Mouse (Mus musculus): ENCODE data around the gene Fbf1. TPM values are rescaled to one million over a fixed set of nuclear protein-coding genes. Genes with fewer than 3 reads are reported as not detected.

The Fbf1 gene
- total RNA-seq, 1 experiment from 2014 or later, result 12.9 TPM

DNA sequence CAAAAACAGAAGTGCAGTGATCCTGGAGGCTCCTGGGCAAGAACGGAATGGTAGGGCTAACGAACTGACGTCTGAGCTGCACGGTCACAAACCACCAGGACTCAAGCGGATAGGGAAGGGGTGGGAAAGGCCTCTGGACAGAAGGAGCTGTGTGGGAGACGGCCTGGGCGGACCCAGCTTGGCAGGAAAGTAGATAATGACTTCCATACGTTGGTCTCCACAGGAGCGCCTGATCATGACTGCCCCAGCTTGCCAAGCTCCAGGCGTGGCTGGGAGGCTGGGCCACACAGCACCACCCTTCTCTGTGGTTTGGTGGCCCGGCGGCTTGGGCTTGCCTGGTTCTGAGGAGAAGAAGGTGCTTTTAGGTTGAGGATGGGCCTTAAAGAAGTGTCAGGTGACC lies 50.7 kb downstream of the Fbf1 start:
- ATAC-seq (replicated peaks; ENCODE audit: insufficient number of reproducible peaks, low FRiP score, low TSS enrichment, poor library complexity, severe bottlenecking), result no peak

DNA sequence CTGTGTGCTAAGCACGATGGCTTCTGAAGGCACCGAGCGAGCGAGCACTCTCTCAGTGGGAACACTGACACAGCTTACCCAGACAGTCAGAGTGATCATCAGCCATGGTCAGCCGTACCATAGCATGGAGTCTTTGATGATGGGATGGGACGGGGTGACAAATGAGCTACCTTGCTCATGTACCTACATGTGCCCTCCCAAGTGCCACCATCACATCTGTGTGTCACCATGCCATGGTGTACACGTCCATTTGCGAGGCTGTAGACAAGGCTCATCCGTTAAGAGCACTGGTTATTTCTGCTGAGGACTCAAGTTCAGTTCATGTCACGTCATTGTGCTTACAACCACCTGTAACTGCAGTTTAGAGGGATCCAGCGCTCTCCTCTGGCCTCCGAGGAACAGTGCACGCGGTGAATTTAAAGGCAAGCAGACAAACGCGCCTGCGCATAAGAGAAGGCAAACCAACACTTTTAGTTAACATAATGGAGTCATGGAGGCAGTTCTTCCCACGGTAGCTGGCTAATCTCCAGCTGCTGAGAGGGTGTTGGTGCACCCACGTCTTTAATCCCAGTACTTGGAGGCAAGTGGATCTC lies 56.3 kb downstream of the Fbf1 start:
- ATAC-seq (replicated peaks; ENCODE audit: insufficient number of reproducible peaks, low FRiP score, low TSS enrichment, poor library complexity, severe bottlenecking), result no peak

DNA sequence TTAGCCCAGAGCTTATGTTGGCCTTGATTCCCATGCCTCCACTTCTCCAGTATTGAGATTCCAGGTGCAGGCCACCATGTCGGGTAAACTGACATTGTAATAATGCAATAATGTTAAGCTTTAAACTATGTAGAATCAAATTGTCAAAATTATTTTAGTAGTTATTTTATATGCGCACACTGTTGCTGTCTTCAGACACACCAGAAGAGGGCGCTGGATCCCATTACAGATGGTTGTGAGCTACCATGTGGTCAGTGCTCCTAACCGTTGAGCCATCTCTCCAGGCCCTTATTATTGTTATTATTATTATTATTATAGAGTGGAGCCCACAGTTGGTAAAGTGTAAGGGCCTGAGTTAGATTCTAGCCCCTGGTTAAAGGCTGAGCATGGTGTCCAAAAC lies 56.9 kb downstream of the Fbf1 start:
- no peak for ATAC-seq (replicated peaks; ENCODE audit: insufficient number of reproducible peaks, low FRiP score, low TSS enrichment, poor library complexity, severe bottlenecking)

DNA sequence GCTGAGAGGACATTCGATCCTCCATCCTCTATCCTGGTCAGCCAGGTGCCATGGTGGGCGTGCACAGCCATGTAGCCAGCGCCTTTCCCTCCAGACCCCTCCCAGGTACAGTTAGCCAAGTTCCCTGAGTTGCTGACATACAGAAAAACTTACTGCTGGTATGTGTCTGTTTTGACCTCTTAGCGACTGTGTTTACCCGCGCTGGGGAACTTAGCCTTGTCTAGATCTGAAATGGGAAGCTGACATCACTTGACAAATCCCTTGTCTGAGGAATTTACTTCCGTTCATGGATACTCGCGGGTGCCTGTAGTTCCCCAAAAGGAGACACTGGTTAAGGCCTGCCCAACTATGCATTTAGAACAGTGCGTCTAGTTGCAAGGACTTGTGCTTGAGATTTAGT lies 57.4 kb downstream of the Fbf1 start:
- ATAC-seq (replicated peaks; ENCODE audit: insufficient number of reproducible peaks, low FRiP score, low TSS enrichment, poor library complexity, severe bottlenecking), result peak; percentile 51

DNA sequence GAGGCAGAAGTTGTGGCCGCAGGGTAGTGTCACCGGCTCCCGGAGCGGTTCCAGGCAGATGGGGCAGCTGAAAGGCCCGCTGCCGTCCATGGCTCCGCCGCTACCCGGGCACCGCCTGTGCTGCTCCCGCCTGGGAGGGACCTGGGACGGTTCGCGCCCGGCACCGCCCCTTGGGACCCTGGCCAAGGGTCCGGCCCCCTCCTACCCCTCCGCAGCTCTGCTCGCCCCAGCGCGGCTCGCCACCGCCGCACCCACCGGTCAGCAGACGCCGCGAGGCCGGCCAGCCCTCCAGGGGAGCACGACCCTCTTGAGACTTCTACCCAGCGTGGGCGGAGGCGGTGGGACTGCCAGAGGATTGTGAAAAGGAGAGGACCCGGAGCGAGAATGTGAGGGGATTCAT lies 57.8 kb downstream of the Fbf1 start:
- no peak for ATAC-seq (replicated peaks; ENCODE audit: insufficient number of reproducible peaks, low FRiP score, low TSS enrichment, poor library complexity, severe bottlenecking)

DNA sequence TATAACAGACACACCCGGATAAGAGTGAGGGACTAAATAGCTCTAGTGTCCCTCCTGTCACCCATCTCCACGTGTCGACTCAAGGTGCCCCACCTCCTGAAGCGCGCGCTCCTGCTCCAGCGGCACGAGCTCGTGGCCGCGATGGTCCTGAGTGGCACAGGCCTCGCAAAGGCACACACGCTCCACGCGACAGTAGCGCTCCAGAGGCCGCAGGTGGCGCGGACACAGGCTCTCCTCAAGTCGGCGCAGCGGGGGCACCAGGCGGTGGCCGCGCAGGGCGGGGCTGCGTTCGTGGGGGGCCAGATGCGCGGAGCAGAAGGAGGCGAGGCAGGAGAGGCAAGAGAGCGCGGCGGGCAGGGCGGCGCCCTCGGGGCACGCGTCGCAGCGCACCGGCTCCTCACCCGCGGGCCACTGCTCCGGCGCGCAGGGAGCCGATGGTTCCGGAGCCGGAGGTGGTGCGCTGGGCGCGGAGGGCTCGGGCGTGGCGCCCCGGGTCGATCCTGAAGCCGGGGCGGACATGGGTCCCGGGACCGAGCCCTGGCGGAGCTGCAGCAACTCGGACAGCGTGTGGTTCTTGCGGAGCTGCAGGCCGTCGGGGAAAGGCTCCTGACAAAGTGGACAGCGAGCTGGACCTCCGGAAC lies 58.4 kb downstream of the Fbf1 start:
- no peak for ATAC-seq (replicated peaks; ENCODE audit: insufficient number of reproducible peaks, low FRiP score, low TSS enrichment, poor library complexity, severe bottlenecking)

DNA sequence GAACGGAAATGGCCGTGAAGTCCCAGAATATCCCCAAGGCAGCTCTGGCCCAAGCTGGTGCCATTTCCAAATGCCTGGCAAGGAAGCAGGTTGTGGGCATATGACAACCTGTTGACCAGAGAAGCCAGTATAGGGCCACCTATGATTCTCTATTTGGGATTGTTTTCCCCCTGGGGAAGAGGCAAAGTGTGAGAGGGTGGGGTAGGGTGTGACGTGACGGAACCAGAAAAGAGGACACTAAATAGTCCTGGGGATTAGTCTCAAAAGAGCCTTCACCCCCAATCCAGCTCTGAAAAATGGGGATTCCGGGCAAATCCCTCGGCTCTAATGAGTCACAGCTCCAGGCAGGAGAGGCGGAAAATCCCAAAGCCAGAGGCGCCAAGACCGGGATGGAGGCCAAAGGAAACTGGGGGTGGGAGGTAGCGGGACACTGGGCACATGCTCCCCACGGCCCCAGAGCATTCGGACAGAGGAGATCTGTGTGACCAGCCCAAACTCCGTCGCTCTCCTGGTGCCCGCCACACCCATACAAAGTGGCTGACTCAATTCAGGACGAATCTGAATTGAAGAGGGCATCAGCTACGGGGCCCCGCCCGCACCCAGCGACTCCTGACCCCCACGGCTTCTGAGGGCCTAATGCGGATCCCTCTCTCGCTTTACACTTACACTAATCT lies 59.4 kb downstream of the Fbf1 start:
- no peak for ATAC-seq (replicated peaks; ENCODE audit: insufficient number of reproducible peaks, low FRiP score, low TSS enrichment, poor library complexity, severe bottlenecking)

DNA sequence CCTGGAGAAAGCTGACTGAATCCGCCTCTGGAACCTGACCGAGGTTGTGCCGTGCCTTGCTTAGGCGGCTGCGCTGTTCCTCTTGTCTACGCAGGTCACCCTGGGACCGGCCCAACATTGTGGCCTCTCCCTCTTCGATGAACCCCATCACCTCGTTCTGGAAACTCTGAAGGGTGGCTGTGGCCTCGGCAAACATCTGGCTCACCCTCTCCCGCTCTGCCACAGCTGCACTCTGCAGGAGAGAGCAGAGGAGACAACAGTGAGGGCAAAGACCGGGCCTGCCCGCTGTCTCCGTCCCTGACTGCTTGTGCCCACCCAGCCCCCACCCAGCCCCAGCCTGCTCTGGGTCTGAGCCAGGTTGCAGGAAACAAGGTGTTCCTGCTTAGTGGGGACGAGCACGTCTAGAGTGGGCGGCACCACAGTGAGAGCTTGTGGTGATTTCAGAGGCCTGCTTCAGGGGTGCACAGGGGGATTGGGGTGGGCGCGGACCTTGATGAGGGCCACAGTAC lies 60.1 kb downstream of the Fbf1 start:
- ATAC-seq (replicated peaks; ENCODE audit: insufficient number of reproducible peaks, low FRiP score, low TSS enrichment, poor library complexity, severe bottlenecking), result no peak

DNA sequence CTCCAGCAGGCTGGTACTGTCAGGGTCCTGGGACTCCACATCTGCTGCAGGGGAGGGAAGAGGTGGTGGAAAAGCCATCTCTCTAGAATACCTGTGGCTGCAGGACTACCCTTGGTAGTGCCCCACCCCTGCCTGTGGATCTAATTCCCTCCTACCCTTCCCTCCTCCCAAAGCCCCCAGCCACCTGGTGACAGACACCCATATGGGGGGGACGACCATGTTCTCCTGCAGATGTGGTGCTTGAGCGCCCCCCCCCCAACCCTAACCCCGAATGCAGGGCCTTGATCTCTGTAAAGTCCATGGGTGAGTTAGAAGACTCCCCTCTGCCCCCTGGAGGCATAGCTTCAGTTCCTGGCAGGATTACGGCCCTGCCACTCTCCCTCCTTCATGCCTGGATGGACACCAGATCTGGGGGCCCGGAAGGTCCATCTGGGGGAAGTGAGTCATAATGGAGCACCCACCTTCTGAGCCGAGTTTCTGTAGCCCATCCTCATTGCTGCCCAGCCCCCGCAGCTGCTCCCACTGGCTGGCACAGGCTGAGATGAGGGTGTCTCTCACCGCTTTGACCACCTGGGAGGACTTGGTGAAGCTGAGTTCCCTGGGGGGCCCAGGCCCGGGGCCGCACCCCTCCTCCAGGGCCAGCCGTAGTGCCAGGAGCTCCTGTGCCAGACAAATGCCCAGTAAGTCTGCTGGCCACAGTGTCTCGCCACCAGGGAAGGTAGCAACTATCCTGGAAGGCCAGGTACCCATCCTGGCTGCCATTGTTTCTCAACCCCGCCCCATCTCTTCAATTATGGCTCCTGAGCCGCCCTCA lies 60.8 kb downstream of the Fbf1 start:
- no peak for ATAC-seq (replicated peaks; ENCODE audit: insufficient number of reproducible peaks, low FRiP score, low TSS enrichment, poor library complexity, severe bottlenecking)

DNA sequence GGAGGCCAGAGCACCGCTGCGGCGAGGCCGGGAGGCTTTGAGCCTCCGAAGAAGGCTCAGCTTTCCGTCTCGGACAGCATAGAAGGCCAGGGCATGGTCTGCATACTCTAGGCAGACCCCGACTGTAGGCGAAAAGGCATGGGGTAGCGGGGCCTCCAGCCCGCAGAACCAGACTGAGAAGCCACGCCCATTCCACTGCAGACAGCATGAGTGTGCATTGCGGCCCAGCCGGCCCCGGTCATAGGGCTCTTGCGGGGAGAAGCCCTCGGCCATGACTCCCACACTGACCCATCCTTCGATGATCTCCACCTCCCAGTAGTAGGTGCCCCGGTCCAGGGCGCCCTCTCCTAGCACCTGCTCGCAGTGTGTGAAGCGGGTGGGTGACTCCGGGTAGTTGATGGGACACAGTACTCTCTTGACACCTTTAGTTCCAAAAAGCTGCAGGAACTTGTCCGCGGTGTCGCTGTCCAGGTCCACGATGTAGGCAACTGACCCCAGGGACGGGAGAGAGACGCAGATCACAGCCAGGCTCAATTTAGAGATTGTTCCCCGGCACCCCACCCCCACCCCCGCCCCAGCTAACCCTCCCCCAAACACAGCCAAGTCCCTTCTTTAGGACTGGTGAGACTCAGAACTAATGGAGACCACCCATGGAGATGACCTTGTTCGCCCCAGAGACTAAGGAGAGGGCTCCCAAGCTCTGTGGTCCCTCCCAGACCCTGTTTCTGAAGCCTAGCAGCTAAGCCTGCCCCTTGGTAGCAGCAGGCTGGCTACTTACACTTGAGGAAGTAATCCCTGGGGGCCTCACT lies 61.6 kb downstream of the Fbf1 start:
- ATAC-seq (replicated peaks; ENCODE audit: insufficient number of reproducible peaks, low FRiP score, low TSS enrichment, poor library complexity, severe bottlenecking), result no peak

DNA sequence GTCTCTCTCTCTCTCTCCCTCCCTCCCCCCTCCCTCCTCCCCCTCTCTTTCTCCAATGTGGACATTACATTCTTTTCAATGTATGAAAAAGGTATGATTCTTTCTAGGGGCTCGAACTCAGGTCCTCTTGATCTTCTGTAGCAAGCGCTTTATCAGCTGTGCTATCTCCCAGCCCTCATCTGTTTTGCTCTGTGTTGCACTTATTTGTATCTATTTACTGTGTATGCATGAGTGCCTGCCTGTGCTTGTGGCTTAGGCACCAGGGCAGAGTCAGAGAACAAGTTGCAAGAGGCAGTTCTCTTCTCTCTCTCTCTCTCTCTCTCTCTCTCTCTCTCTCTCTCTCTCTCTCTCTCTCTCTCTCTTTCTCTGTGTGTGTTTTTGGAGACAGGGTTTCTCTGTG lies 62.9 kb downstream of the Fbf1 start:
- ATAC-seq (replicated peaks; ENCODE audit: insufficient number of reproducible peaks, low FRiP score, low TSS enrichment, poor library complexity, severe bottlenecking), result no peak

DNA sequence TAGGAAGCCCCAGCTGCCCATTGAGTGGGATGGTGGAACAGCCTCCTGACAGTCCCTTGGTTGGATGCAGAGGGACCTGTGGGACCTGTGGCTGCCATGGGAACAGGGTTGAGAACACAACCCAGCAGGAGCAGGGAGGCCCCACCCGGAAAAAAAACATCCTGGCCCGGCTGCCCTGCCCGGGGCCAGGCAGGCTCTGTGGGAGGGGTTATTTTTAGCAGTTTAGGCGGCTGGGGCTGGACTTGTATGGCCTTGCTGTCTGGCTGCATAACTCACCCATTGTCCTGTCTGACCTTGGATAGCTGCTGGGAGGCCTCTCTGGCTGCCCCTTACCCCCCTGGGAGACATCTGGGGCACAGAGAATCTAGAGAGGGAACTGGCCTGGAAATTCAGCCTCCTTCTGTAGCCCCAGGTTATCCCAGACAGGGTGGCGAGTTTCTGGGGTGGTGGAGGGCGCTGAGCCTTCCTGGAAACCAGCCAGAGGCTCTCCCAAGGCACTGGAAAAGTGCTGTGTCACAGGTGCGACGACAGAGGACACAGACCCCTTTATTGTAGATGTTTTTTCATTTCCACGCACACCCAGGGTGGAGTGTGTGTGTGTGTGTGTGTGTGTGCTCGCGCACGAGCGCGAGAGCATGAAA lies 63.8 kb downstream of the Fbf1 start:
- no peak for ATAC-seq (replicated peaks; ENCODE audit: insufficient number of reproducible peaks, low FRiP score, low TSS enrichment, poor library complexity, severe bottlenecking)

DNA sequence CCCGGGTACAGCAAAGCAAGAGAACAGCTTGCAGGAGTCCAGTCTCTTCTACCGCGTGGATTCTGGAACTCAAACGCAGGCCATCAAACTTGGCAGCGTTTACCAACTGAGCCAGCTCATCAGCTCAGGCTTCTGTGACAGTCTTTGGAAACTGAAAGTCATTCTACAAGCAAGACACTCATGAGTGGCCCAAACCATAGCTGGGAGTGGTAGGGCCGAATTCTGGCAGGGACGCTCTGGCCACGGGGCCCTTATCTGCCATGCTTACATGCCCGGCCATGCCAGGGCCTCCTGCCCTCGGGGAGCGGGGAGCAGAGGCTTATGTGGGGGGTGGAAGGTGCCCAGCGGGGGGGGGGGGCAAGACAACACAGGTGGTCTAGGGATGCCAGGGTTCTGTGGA lies 64.4 kb downstream of the Fbf1 start:
- ATAC-seq (replicated peaks; ENCODE audit: insufficient number of reproducible peaks, low FRiP score, low TSS enrichment, poor library complexity, severe bottlenecking), result no peak

DNA sequence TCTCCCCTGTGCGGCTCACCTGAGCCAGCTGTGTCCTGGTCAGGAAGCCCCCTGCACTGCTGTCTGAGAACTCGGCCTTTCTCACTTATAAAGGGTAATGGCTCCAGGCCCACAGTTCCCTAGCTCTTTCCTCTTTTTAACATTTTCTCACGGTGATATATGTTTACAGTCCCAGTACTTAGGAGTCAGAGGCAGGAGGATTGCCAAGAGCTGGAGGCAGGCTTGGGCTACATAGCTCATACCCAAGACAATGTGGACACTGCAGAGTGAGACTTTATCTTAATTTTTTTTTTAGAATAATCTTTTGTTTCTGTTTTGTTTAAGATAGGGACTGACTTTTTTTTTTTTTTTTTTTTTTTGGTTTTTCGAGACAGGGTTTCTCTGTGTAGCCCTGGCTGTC lies 65.5 kb downstream of the Fbf1 start:
- ATAC-seq (replicated peaks; ENCODE audit: insufficient number of reproducible peaks, low FRiP score, low TSS enrichment, poor library complexity, severe bottlenecking), result no peak

DNA sequence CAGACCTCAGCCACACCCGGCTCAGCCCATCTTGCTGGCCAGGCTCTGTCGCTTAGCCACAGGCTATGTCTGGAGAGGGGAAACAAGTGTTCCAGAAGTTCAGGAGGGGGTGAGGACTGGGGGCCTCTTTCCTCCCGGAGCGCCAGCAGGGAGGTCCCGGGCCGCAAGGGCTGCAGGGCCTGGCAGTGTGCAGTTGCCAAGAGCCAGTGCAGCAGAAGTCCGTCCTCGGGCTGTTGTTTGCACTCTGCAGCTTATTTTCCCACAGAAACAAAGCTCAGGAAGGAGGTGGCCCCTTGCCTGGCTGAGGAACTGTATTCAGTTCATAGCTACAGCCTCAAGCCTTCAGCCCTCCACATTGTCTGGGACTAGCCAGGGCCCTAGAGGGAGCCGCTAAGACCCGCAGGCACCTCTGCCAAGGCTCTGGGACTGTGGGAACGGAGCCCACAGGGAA lies 66.0 kb downstream of the Fbf1 start:
- no peak for ATAC-seq (replicated peaks; ENCODE audit: insufficient number of reproducible peaks, low FRiP score, low TSS enrichment, poor library complexity, severe bottlenecking)

DNA sequence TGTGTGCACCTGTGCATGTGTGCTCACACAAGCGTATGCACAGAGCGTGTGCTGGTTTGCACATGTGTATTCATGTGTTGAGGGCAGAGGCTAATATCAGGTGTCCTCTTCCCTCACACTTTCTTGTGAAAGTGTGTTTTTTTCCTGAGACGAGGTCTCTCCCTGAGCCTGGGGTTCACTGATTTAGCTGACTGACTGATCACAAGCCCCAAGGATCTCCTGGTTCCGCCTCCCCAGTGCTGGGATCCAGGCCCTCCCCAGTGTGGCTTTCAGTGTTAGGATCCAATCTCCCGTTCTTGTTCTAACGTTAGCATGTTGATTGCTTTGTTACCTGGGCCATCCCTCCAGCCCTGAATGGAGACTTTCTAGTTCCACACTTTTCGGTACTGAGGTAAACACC lies 67.1 kb downstream of the Fbf1 start:
- ATAC-seq (replicated peaks; ENCODE audit: insufficient number of reproducible peaks, low FRiP score, low TSS enrichment, poor library complexity, severe bottlenecking), result no peak

DNA sequence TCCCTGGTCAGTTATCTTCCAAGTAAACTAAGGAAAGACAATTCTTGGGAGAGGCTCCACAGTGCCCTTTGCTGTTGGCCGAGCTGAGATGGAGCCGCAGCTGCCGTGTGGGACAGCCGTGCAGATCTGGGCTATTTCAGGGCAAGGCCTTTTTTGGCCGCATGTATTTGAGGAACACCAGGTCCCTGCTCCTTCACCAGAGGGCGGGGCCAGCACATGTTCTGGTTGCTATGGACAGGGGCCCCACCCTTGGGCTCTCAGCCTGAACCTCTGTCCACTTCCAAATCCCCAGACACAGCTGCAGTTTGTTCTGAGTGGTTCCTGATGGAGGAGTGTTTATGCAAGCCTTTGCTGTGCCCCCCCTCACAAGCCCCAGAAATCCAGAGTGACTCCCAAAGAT lies 67.6 kb downstream of the Fbf1 start:
- peak; percentile 60; the same call in 1 of the 2 replicates for ATAC-seq (replicated peaks; ENCODE audit: insufficient number of reproducible peaks, low FRiP score, low TSS enrichment, poor library complexity, severe bottlenecking)

DNA sequence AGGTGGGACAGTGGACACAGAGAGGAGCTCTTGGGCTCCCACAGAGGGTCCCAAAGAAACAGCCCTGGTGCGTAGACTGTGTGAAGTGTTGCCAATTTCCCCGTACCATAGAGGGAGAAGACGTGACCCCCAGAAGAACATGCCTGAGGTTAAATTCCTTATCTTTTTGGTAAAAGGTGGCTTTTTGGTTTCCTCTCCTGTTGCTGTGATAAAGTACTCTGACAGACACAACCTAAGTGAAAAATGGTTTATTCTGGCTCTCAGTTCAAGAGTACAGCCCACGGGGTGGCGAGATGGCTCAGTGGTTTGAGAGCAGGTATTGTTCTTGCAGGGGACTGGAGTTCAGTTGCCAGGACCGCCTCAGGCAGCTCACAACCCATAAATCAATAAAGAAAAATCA lies 68.5 kb downstream of the Fbf1 start:
- no peak for ATAC-seq (replicated peaks; ENCODE audit: insufficient number of reproducible peaks, low FRiP score, low TSS enrichment, poor library complexity, severe bottlenecking)
